Mouse (Mus musculus) monocyte, adult 5-6 weeks (primary cell): ENCODE results near the gene Gm17349. TPM values are rescaled to one million over a fixed set of nuclear protein-coding genes. Genes with fewer than 3 reads are reported as not detected.

Source experiments
- ATAC-seq: fragments of 153-309, 156-312 bp; replicated peaks from 2 replicates; pipeline ENCODE4 v1.8.0; 2017; ENCODE audit warnings: mild to moderate bottlenecking; ENCODE audit not compliant: low TSS enrichment, insufficient number of reproducible peaks, severe bottlenecking, poor library complexity, low FRiP score
- total RNA-seq: library from RNA; stranded (forward); fragments of 200-1000, 200-491, 200-594 nt; gene quantifications from 3 replicates; pipeline ENCODE4 v1.2.3, GENCODE M21; 2017

Gene Gm17349
- total RNA-seq, 1 experiment from 2014 or later, result not detected

- ATAC-seq, result no peak
Observed at GRCm38 (mm10) chr15:99670964-99671670, 34.2 kb downstream of the Gm17349 start.

GRCm38 (mm10) chr15:99670154-99670821, 35.0 kb downstream of the Gm17349 start, which contains the start of gene Asic1:
Gene Asic1 (plus strand): TSS chr15:99670368.
- ATAC-seq, result no peak

- no peak for ATAC-seq
Observed at GRCm38 (mm10) chr15:99669392-99669791, 35.9 kb downstream of the Gm17349 start.

- ATAC-seq, result peak; percentile 64; the same call in 1 of the 2 replicates
Observed at GRCm38 (mm10) chr15:99668881-99669280, 36.4 kb downstream of the Gm17349 start.

GRCm38 (mm10) chr15:99667544-99667943, 37.7 kb downstream of the Gm17349 start:
- no peak for ATAC-seq

- peak; percentile 60 for ATAC-seq
Observed at GRCm38 (mm10) chr15:99664600-99665451, 40.5 kb downstream of the Gm17349 start.

- ATAC-seq, result no peak
Observed at GRCm38 (mm10) chr15:99663964-99664599, 41.2 kb downstream of the Gm17349 start.

- ATAC-seq, result no peak
Observed at GRCm38 (mm10) chr15:99662371-99662770, 42.9 kb downstream of the Gm17349 start.

- ATAC-seq, result no peak
Observed at GRCm38 (mm10) chr15:99661121-99661830, 44.0 kb downstream of the Gm17349 start.

GRCm38 (mm10) chr15:99658437-99658836, 46.9 kb downstream of the Gm17349 start:
- no peak for ATAC-seq

- no peak for ATAC-seq
Observed at GRCm38 (mm10) chr15:99655956-99656355, 49.3 kb downstream of the Gm17349 start.

GRCm38 (mm10) chr15:99653876-99654275, 51.4 kb downstream of the Gm17349 start:
- ATAC-seq, result no peak

GRCm38 (mm10) chr15:99653291-99653690, 52.0 kb downstream of the Gm17349 start:
- ATAC-seq, result no peak

Other genes starting within 250 kb of the Gm17349 start
- gene Nckap5l, start 247.7 kb downstream of the Gm17349 start, total RNA-seq, result 1.2 to 3.4 TPM (median 1.2 TPM) in 3 replicates
- gene Bcdin3d, start 230.8 kb downstream of the Gm17349 start, total RNA-seq, result 6.8 to 12.5 TPM (median 7.3 TPM) in 3 replicates
- gene Faim2, start 177.3 kb downstream of the Gm17349 start, total RNA-seq, result 0.11 TPM in 1 of 3 replicates, not detected in the others
- gene Aqp2, start 126.4 kb downstream of the Gm17349 start, total RNA-seq, result not detected in 3 replicates
- not detected in 3 replicates for gene Aqp5, start 114.7 kb downstream of the Gm17349 start, total RNA-seq
- not detected in 3 replicates for gene Aqp6, start 104.1 kb downstream of the Gm17349 start, total RNA-seq
- 16.4 to 36.9 TPM (median 17.8 TPM) in 3 replicates for gene Racgap1, start 53.8 kb downstream of the Gm17349 start, total RNA-seq
- not detected in 3 replicates for gene Asic1, start 35.1 kb downstream of the Gm17349 start, total RNA-seq
- gene Smarcd1, start 3.4 kb downstream of the Gm17349 start, total RNA-seq, result 24.4 to 29.5 TPM (median 24.5 TPM) in 3 replicates
- gene Gpd1, start 12.0 kb upstream of the Gm17349 start, total RNA-seq, result 0.75 to 3.8 TPM in 2 of 3 replicates, not detected in the other
- 33.2 to 55.3 TPM (median 34.4 TPM) in 3 replicates for gene Cox14, start 20.1 kb upstream of the Gm17349 start, total RNA-seq
- 56.2 to 67.9 TPM (median 57.5 TPM) in 3 replicates for gene Cers5, start 67.4 kb upstream of the Gm17349 start, total RNA-seq
- gene Lima1, start 170.0 kb upstream of the Gm17349 start, total RNA-seq, result 21.8 to 31.4 TPM (median 27.4 TPM) in 3 replicates